Mouse (Mus musculus) cerebellum, postnatal 25 days (tissue): ENCODE data around the gene Gna14.
A peak's percentile ranks its signal among the peaks of the same experiment; 100 is the strongest.

Source experiments
- DNase-seq, 2 experiments: peaks; one replicate each; pipeline ENCODE4 v3.0.0; 2021; ENCODE audit warnings: mixed read lengths in 2 of 2

Gna14 gene

GRCm38 (mm10) chr19:16435531-16436231 lies at the start of gene Gna14:
Gene Gna14 (plus strand): TSS chr19:16435762.
- DNase-seq = peak; percentile 54 to 72

GRCm38 (mm10) chr19:16386514-16386913 lies 49.0 kb upstream of the Gna14 start:
- no peak for DNase-seq

- DNase-seq = no peak
These were observed 45.3 kb upstream of the Gna14 start for GRCm38 (mm10) chr19:16390192-16390795.

GRCm38 (mm10) chr19:16394381-16394780 lies 41.2 kb upstream of the Gna14 start:
- DNase-seq = no peak

GRCm38 (mm10) chr19:16403101-16403500 lies 32.5 kb upstream of the Gna14 start:
- DNase-seq = no peak

- no peak for DNase-seq
These were observed 27.8 kb upstream of the Gna14 start for GRCm38 (mm10) chr19:16407727-16408126.

- no peak for DNase-seq
These were observed 24.3 kb upstream of the Gna14 start for GRCm38 (mm10) chr19:16411302-16411701.

GRCm38 (mm10) chr19:16418086-16418663 lies 17.4 kb upstream of the Gna14 start:
- no peak for DNase-seq

GRCm38 (mm10) chr19:16425596-16425995 lies 10.0 kb upstream of the Gna14 start:
- DNase-seq = no peak

GRCm38 (mm10) chr19:16431368-16431767 lies 4.2 kb upstream of the Gna14 start:
- no peak for DNase-seq

- DNase-seq = peak in 1 of 2 experiments; percentile 7
These were observed 683 bp upstream of the Gna14 start for GRCm38 (mm10) chr19:16434879-16435278.

- DNase-seq = peak; percentile 11 to 23
These were observed 990 bp downstream of the Gna14 start for GRCm38 (mm10) chr19:16436335-16437169.

- no peak for DNase-seq
These were observed 1.6 kb downstream of the Gna14 start for GRCm38 (mm10) chr19:16437170-16437483.

GRCm38 (mm10) chr19:16437906-16438305 lies 2.3 kb downstream of the Gna14 start:
- no peak for DNase-seq

GRCm38 (mm10) chr19:16439278-16439677 lies 3.7 kb downstream of the Gna14 start:
- peak in 1 of 2 experiments; percentile 16 for DNase-seq

- no peak for DNase-seq
These were observed 4.3 kb downstream of the Gna14 start for GRCm38 (mm10) chr19:16439834-16440233.

GRCm38 (mm10) chr19:16441329-16441728 lies 5.8 kb downstream of the Gna14 start:
- DNase-seq = no peak

- no peak for DNase-seq
These were observed 7.8 kb downstream of the Gna14 start for GRCm38 (mm10) chr19:16443335-16443734.

GRCm38 (mm10) chr19:16446612-16447011 lies 11.1 kb downstream of the Gna14 start:
- no peak for DNase-seq

- peak; percentile 19 to 47 for DNase-seq
These were observed 12.5 kb downstream of the Gna14 start for GRCm38 (mm10) chr19:16447832-16448621.

GRCm38 (mm10) chr19:16448796-16449195 lies 13.2 kb downstream of the Gna14 start:
- no peak for DNase-seq

- DNase-seq = no peak
These were observed 15.3 kb downstream of the Gna14 start for GRCm38 (mm10) chr19:16450824-16451223.

- DNase-seq = no peak
These were observed 20.6 kb downstream of the Gna14 start for GRCm38 (mm10) chr19:16456181-16456580.
